Mouse (Mus musculus): Measurements from ENCODE around the gene Mtx1. TPM values are rescaled to one million over a fixed set of nuclear protein-coding genes. Genes with fewer than 3 reads are reported as not detected.

Mtx1 gene
- polyA plus RNA-seq, 1 experiment from 2014 or later, result 208 TPM

- Histone ChIP-seq H3K27me3 (ENCODE audit: control insufficient read depth, insufficient read depth, low read length) (no peaks in the 10 kb centered on the region), H3K27ac (replicated peaks; ENCODE audit: low read depth, low read length) (no peak overlapping the region), H3K4me3 (ENCODE audit: low read depth, low read length) (no peak overlapping the region), H3K9me3 (replicated peaks; ENCODE audit: control insufficient read depth, low read length) (no peaks in the 10 kb centered on the region), H3K9ac (replicated peaks; ENCODE audit: low read length) (no peak overlapping the region), H3K4me2 (ENCODE audit: low read depth, low read length) (no peak overlapping the region), H3K36me3 (replicated peaks; ENCODE audit: control insufficient read depth, insufficient read depth, low read depth, low read length) (no peaks in the 10 kb centered on the region), H3K4me1 (ENCODE audit: control insufficient read depth, insufficient read depth, low read length) (no peaks in the 10 kb centered on the region)
- WGBS, result 82% methylated on average over 3 of the region's 3 CpGs
- DNase-seq (ENCODE audit: low spot score) (no peak), ATAC-seq (replicated peaks; ENCODE audit: insufficient number of reproducible peaks, low FRiP score, low TSS enrichment, low read depth) (no peak)
These were observed 33.3 kb upstream of the Mtx1 start for GRCm38 (mm10) chr3:89260211-89260610.

- H3K4me2 ChIP-seq (ENCODE audit: low read depth, low read length), result no peak within 1 kb of the TSS; the same call in 1 of the 2 replicates
- 68% methylated on average over 7 of the region's 7 CpGs for WGBS
- no peaks in the 10 kb centered on the region for H3K4me1 ChIP-seq (ENCODE audit: control insufficient read depth, insufficient read depth, low read length)
- no peaks in the 10 kb centered on the region for H3K9me3 ChIP-seq (replicated peaks; ENCODE audit: control insufficient read depth, low read length)
- no peaks in the 10 kb centered on the region for H3K27me3 ChIP-seq (ENCODE audit: control insufficient read depth, insufficient read depth, low read length)
- H3K9ac ChIP-seq (replicated peaks; ENCODE audit: low read length), result no peak within 1 kb of the TSS
- no peak for ATAC-seq (replicated peaks; ENCODE audit: insufficient number of reproducible peaks, low FRiP score, low TSS enrichment, low read depth)
- H3K4me3 ChIP-seq (ENCODE audit: low read depth, low read length), result no peak within 1 kb of the TSS
- H3K36me3 ChIP-seq (replicated peaks; ENCODE audit: control insufficient read depth, insufficient read depth, low read depth, low read length), result no peaks in the 10 kb centered on the region
- H3K27ac ChIP-seq (replicated peaks; ENCODE audit: low read depth, low read length), result no peak within 1 kb of the TSS
- DNase-seq (ENCODE audit: low spot score), result no peak
These were observed 32.2 kb upstream of the Mtx1 start, which contains the start of gene Dpm3 for GRCm38 (mm10) chr3:89259076-89259475. Gene Dpm3 (plus strand): TSS chr3:89259358.

- no peak for ATAC-seq (replicated peaks; ENCODE audit: insufficient number of reproducible peaks, low FRiP score, low TSS enrichment, low read depth)
- WGBS, result 78% methylated on average over 5 of the region's 5 CpGs
- H3K4me2 ChIP-seq (ENCODE audit: low read depth, low read length), result no peak overlapping the region
- DNase-seq (ENCODE audit: low spot score), result no peak
- no peak overlapping the region for H3K9ac ChIP-seq (replicated peaks; ENCODE audit: low read length)
- no peak overlapping the region for H3K4me3 ChIP-seq (ENCODE audit: low read depth, low read length)
- peaks cover 4% of the 10 kb centered on the region for H3K4me1 ChIP-seq (ENCODE audit: control insufficient read depth, insufficient read depth, low read length)
- H3K27me3 ChIP-seq (ENCODE audit: control insufficient read depth, insufficient read depth, low read length), result no peaks in the 10 kb centered on the region
- H3K27ac ChIP-seq (replicated peaks; ENCODE audit: low read depth, low read length), result no peak overlapping the region
- H3K9me3 ChIP-seq (replicated peaks; ENCODE audit: control insufficient read depth, low read length), result no peaks in the 10 kb centered on the region
- no peaks in the 10 kb centered on the region for H3K36me3 ChIP-seq (replicated peaks; ENCODE audit: control insufficient read depth, insufficient read depth, low read depth, low read length)
These were observed 29.3 kb upstream of the Mtx1 start for GRCm38 (mm10) chr3:89256177-89256576.

- no peaks in the 10 kb centered on the region for H3K27me3 ChIP-seq (ENCODE audit: control insufficient read depth, insufficient read depth, low read length)
- no peaks in the 10 kb centered on the region for H3K36me3 ChIP-seq (replicated peaks; ENCODE audit: control insufficient read depth, insufficient read depth, low read depth, low read length)
- WGBS, result 93% methylated on average over 5 of the region's 5 CpGs
- ATAC-seq (replicated peaks; ENCODE audit: insufficient number of reproducible peaks, low FRiP score, low TSS enrichment, low read depth) (no peak), DNase-seq (ENCODE audit: low spot score) (no peak)
- H3K9ac ChIP-seq (replicated peaks; ENCODE audit: low read length), result no peak overlapping the region
- no peak overlapping the region for H3K27ac ChIP-seq (replicated peaks; ENCODE audit: low read depth, low read length)
- H3K9me3 ChIP-seq (replicated peaks; ENCODE audit: control insufficient read depth, low read length), result no peaks in the 10 kb centered on the region
- H3K4me2 ChIP-seq (ENCODE audit: low read depth, low read length), result no peak overlapping the region
- H3K4me3 ChIP-seq (ENCODE audit: low read depth, low read length), result no peak overlapping the region
- peaks cover 4% of the 10 kb centered on the region for H3K4me1 ChIP-seq (ENCODE audit: control insufficient read depth, insufficient read depth, low read length)
These were observed 28.1 kb upstream of the Mtx1 start for GRCm38 (mm10) chr3:89254994-89255393.

- H3K4me2 ChIP-seq (ENCODE audit: low read depth, low read length), result peak overlapping the region; percentile 34
These were observed 24.5 kb upstream of the Mtx1 start for GRCm38 (mm10) chr3:89251365-89251895.

GRCm38 (mm10) chr3:89250435-89251040 is 23.6 kb upstream of the Mtx1 start:
- no peak overlapping the region for H3K27ac ChIP-seq (replicated peaks; ENCODE audit: low read depth, low read length)
- no peak overlapping the region for H3K9ac ChIP-seq (replicated peaks; ENCODE audit: low read length)
- peaks cover 4% of the 10 kb centered on the region for H3K4me1 ChIP-seq (ENCODE audit: control insufficient read depth, insufficient read depth, low read length)
- peak; percentile 72 for DNase-seq (ENCODE audit: low spot score)
- 15% methylated on average over 7 of the region's 7 CpGs for WGBS
- no peak overlapping the region for H3K4me2 ChIP-seq (ENCODE audit: low read depth, low read length)
- ATAC-seq (replicated peaks; ENCODE audit: insufficient number of reproducible peaks, low FRiP score, low TSS enrichment, low read depth), result 0 out of 2 replicates have a peak, but pooled peaks have one; percentile 11
- no peaks in the 10 kb centered on the region for H3K9me3 ChIP-seq (replicated peaks; ENCODE audit: control insufficient read depth, low read length)
- no peaks in the 10 kb centered on the region; the same call in 1 of the 2 replicates for H3K36me3 ChIP-seq (replicated peaks; ENCODE audit: control insufficient read depth, insufficient read depth, low read depth, low read length)
- no peak overlapping the region for H3K4me3 ChIP-seq (ENCODE audit: low read depth, low read length)
- H3K27me3 ChIP-seq (ENCODE audit: control insufficient read depth, insufficient read depth, low read length), result no peaks in the 10 kb centered on the region

More at GRCm38 (mm10) chr3:89251365-89251895, 24.5 kb upstream of the Mtx1 start:
- Histone ChIP-seq H3K36me3 (replicated peaks; ENCODE audit: control insufficient read depth, insufficient read depth, low read depth, low read length) (no peaks in the 10 kb centered on the region; the same call in 1 of the 2 replicates), H3K9me3 (replicated peaks; ENCODE audit: control insufficient read depth, low read length) (no peaks in the 10 kb centered on the region), H3K27ac (replicated peaks; ENCODE audit: low read depth, low read length) (no peak overlapping the region), H3K4me1 (ENCODE audit: control insufficient read depth, insufficient read depth, low read length) (peaks cover 4% of the 10 kb centered on the region), H3K27me3 (ENCODE audit: control insufficient read depth, insufficient read depth, low read length) (no peaks in the 10 kb centered on the region), H3K4me3 (ENCODE audit: low read depth, low read length) (no peak overlapping the region), H3K9ac (replicated peaks; ENCODE audit: low read length) (peak overlapping the region; percentile 22; the same call in 1 of the 2 replicates)
- ATAC-seq (replicated peaks; ENCODE audit: insufficient number of reproducible peaks, low FRiP score, low TSS enrichment, low read depth) (peak; percentile 46; the same call in 1 of the 2 replicates), DNase-seq (ENCODE audit: low spot score) (peak; percentile 55)
- WGBS, result 1% methylated on average over 17 of the region's 17 CpGs

GRCm38 (mm10) chr3:89247466-89247865 is 20.6 kb upstream of the Mtx1 start:
- H3K27ac ChIP-seq (replicated peaks; ENCODE audit: low read depth, low read length), result no peak overlapping the region
- no peaks in the 10 kb centered on the region for H3K27me3 ChIP-seq (ENCODE audit: control insufficient read depth, insufficient read depth, low read length)
- H3K9ac ChIP-seq (replicated peaks; ENCODE audit: low read length), result no peak overlapping the region
- H3K4me1 ChIP-seq (ENCODE audit: control insufficient read depth, insufficient read depth, low read length), result peaks cover 10% of the 10 kb centered on the region
- no peak overlapping the region for H3K4me2 ChIP-seq (ENCODE audit: low read depth, low read length)
- DNase-seq (ENCODE audit: low spot score) (no peak), ATAC-seq (replicated peaks; ENCODE audit: insufficient number of reproducible peaks, low FRiP score, low TSS enrichment, low read depth) (no peak)
- H3K36me3 ChIP-seq (replicated peaks; ENCODE audit: control insufficient read depth, insufficient read depth, low read depth, low read length), result no peaks in the 10 kb centered on the region; the same call in 1 of the 2 replicates
- 84% methylated on average over 4 of the region's 4 CpGs for WGBS
- H3K9me3 ChIP-seq (replicated peaks; ENCODE audit: control insufficient read depth, low read length), result no peaks in the 10 kb centered on the region
- 0 out of 2 replicates have a peak overlapping the region, but pooled peaks have one; percentile 76 for H3K4me3 ChIP-seq (ENCODE audit: low read depth, low read length)
